ENCODE assay signal across 24 mouse cellular contexts in genomic region chr3:16820536-16820935, GRCm38 (mm10).
A peak's percentile ranks its signal among the peaks of the same experiment; 100 is the strongest.
DNase-seq lines count a peak whose midpoint lies in the region; ATAC-seq lines count a peak whose summit lies in the region.
"Had no signal": no experiment of that assay in that cellular context is flagged by ENCODE, and none has a peak within 500 bp of the region (broad histone marks: within the 10 kb centered on the region; RNA-seq: fewer than 3 reads in every experiment).

No protein-coding gene starts in this region.

- H3K4me1 ChIP-seq in forebrain, embryonic 11.5 days (replicated peaks; ENCODE audit: control insufficient read depth, insufficient read depth, low read length) = no peaks in the 10 kb centered on the region
- H3K4me1 ChIP-seq in forebrain, embryonic 10.5 days = no peaks in the 10 kb centered on the region; the same call in 1 of the 2 replicates
- 0 out of 2 replicates have a peak, but pooled peaks cover 4% of the 10 kb centered on the region for H3K4me1 ChIP-seq in hindbrain, embryonic 10.5 days (replicated peaks)
- H3K4me1 ChIP-seq in midbrain, embryonic 12.5 days = peaks cover 3% of the 10 kb centered on the region; the same call in 1 of the 2 replicates
- peaks cover 10% of the 10 kb centered on the region; the same call in 1 of the 2 replicates for H3K4me1 ChIP-seq in neural tube, embryonic 14.5 days (ENCODE audit: control insufficient read depth, insufficient read depth, low read length)
- H3K4me1 ChIP-seq: embryonic facial prominence, embryonic 10.5 days; heart, embryonic 13.5 days; limb, embryonic 12.5 days; liver, embryonic 13.5 days; lung, embryonic 15.5 days had no signal

- H3K4me2 ChIP-seq in forebrain, embryonic 11.5 days (ENCODE audit: low read depth, low read length, severe bottlenecking) = no peak overlapping the region
- no peak overlapping the region for H3K4me2 ChIP-seq in midbrain, embryonic 12.5 days (replicated peaks)
- H3K4me2 ChIP-seq in neural tube, embryonic 14.5 days (ENCODE audit: low read depth, low read length) = peak overlapping the region; percentile 17; the same call in 1 of the 2 replicates
- H3K4me2 ChIP-seq: heart, embryonic 13.5 days; limb, embryonic 12.5 days; liver, embryonic 13.5 days; lung, embryonic 15.5 days had no signal

- H3K27ac ChIP-seq in forebrain, embryonic 11.5 days (ENCODE audit: low read depth, low read length) = no peak overlapping the region
- H3K27ac ChIP-seq in forebrain, embryonic 10.5 days = no peak overlapping the region
- 0 out of 2 replicates have a peak overlapping the region, but pooled peaks have one; percentile 1 for H3K27ac ChIP-seq in hindbrain, embryonic 10.5 days
- H3K27ac ChIP-seq in midbrain, embryonic 12.5 days (replicated peaks) = peak overlapping the region; percentile 85
- peak overlapping the region; percentile 85 for H3K27ac ChIP-seq in neural tube, embryonic 14.5 days (ENCODE audit: low read depth, low read length)
- H3K27ac ChIP-seq: embryonic facial prominence, embryonic 10.5 days; heart, embryonic 13.5 days; kidney, postnatal 0 days; limb, embryonic 12.5 days; liver, embryonic 13.5 days; lung, embryonic 15.5 days; macrophage had no signal

- no peaks in the 10 kb centered on the region for H3K27me3 ChIP-seq in forebrain, embryonic 11.5 days (ENCODE audit: control insufficient read depth, insufficient read depth, low read length)
- H3K27me3 ChIP-seq in forebrain, embryonic 10.5 days (ENCODE audit: poor library complexity, severe bottlenecking) = no peaks in the 10 kb centered on the region
- no peaks in the 10 kb centered on the region for H3K27me3 ChIP-seq in hindbrain, embryonic 10.5 days (ENCODE audit: insufficient read depth, poor library complexity, severe bottlenecking)
- no peaks in the 10 kb centered on the region for H3K27me3 ChIP-seq in midbrain, embryonic 12.5 days
- H3K27me3 ChIP-seq in neural tube, embryonic 14.5 days (ENCODE audit: control insufficient read depth, insufficient read depth, low read length) = no peaks in the 10 kb centered on the region
- H3K27me3 ChIP-seq: CH12.LX; heart, embryonic 13.5 days; limb, embryonic 12.5 days; liver, embryonic 13.5 days; lung, embryonic 15.5 days had no signal

- no peak overlapping the region for H3K4me3 ChIP-seq in forebrain, embryonic 11.5 days (ENCODE audit: low read depth, low read length)
- no peak overlapping the region for H3K4me3 ChIP-seq in forebrain, embryonic 10.5 days
- no peak overlapping the region for H3K4me3 ChIP-seq in hindbrain, embryonic 10.5 days
- no peak overlapping the region for H3K4me3 ChIP-seq in midbrain, embryonic 12.5 days
- no peak overlapping the region for H3K4me3 ChIP-seq in neural tube, embryonic 14.5 days (ENCODE audit: low read depth, low read length)
- H3K4me3 ChIP-seq: embryonic facial prominence, embryonic 10.5 days; heart, embryonic 13.5 days; limb, embryonic 12.5 days; liver, embryonic 13.5 days; lung, embryonic 15.5 days had no signal

- DNase-seq in forebrain, embryonic 11.5 days (ENCODE audit: low spot score) = no peak
- no peak for DNase-seq in forebrain, embryonic 10.5 days (ENCODE audit: extremely low spot score, low spot score)
- DNase-seq in hindbrain, embryonic 10.5 days (ENCODE audit: low spot score) = no peak
- no peak for DNase-seq in kidney, postnatal 10 days
- DNase-seq in urinary bladder, adult 2 months (ENCODE audit: low spot score) = no peak
- DNase-seq in spleen, postnatal 4 days (ENCODE audit: low spot score in 2 of 2) = no peak
- DNase-seq: adrenal gland, adult 2 months; cerebellum, adult 11 months; cerebellum, postnatal 25 days; gastrocnemius, postnatal 36 days; heart, postnatal 4 days; layer of hippocampus, adult 9-11 months; liver, embryonic 13.5 days; thymus, postnatal 25 days had no signal

- peak; percentile 72; the same call in 1 of the 2 replicates for ATAC-seq in forebrain, embryonic 11.5 days (replicated peaks; ENCODE audit: low FRiP score)
- 0 out of 2 replicates have a peak, but pooled peaks have one; percentile 56 for ATAC-seq in midbrain, embryonic 12.5 days (ENCODE audit: low FRiP score, low read depth)
- ATAC-seq in neural tube, embryonic 14.5 days (ENCODE audit: low read depth) = peak; percentile 55; the same call in 1 of the 2 replicates
- ATAC-seq: intestine, postnatal 0 days had no signal

- no peak overlapping the region for H3K9ac ChIP-seq in forebrain, embryonic 11.5 days (ENCODE audit: low read length)
- no peak overlapping the region for H3K9ac ChIP-seq in midbrain, embryonic 12.5 days (replicated peaks)
- H3K9ac ChIP-seq in neural tube, embryonic 14.5 days (replicated peaks; ENCODE audit: low read depth, low read length) = peak overlapping the region; percentile 44; the same call in 1 of the 2 replicates
- H3K9ac ChIP-seq: heart, embryonic 13.5 days; limb, embryonic 12.5 days; liver, embryonic 13.5 days; lung, embryonic 15.5 days had no signal

- WGBS in forebrain, embryonic 11.5 days = 71% methylated on average over 6 of the region's 6 CpGs
- WGBS in forebrain, embryonic 10.5 days = 83% methylated on average over 6 of the region's 6 CpGs
- WGBS in hindbrain, embryonic 10.5 days = 76% methylated on average over 6 of the region's 6 CpGs
- 62% methylated on average over 6 of the region's 6 CpGs for WGBS in midbrain, embryonic 12.5 days
- WGBS in neural tube, embryonic 14.5 days = 25% methylated on average over 6 of the region's 6 CpGs

- H3K36me3 ChIP-seq in forebrain, embryonic 11.5 days (ENCODE audit: control insufficient read depth, insufficient read depth, low read length) = no peaks in the 10 kb centered on the region
- H3K36me3 ChIP-seq in forebrain, embryonic 10.5 days (replicated peaks) = no peaks in the 10 kb centered on the region
- H3K36me3 ChIP-seq in hindbrain, embryonic 10.5 days = no peaks in the 10 kb centered on the region
- no peaks in the 10 kb centered on the region for H3K36me3 ChIP-seq in midbrain, embryonic 12.5 days
- no peaks in the 10 kb centered on the region for H3K36me3 ChIP-seq in neural tube, embryonic 14.5 days (ENCODE audit: control insufficient read depth, insufficient read depth, low read length)
- H3K36me3 ChIP-seq: embryonic facial prominence, embryonic 10.5 days; heart, embryonic 13.5 days; limb, embryonic 12.5 days; liver, embryonic 13.5 days; lung, embryonic 15.5 days had no signal

- H3K9me3 ChIP-seq in forebrain, embryonic 11.5 days (ENCODE audit: control insufficient read depth, low read length) = no peaks in the 10 kb centered on the region
- no peaks in the 10 kb centered on the region for H3K9me3 ChIP-seq in forebrain, embryonic 10.5 days
- no peaks in the 10 kb centered on the region for H3K9me3 ChIP-seq in hindbrain, embryonic 10.5 days
- H3K9me3 ChIP-seq in midbrain, embryonic 12.5 days = no peaks in the 10 kb centered on the region
- no peaks in the 10 kb centered on the region for H3K9me3 ChIP-seq in neural tube, embryonic 14.5 days (ENCODE audit: control insufficient read depth, low read length)
- H3K9me3 ChIP-seq: embryonic facial prominence, embryonic 10.5 days; heart, embryonic 13.5 days; limb, embryonic 12.5 days; liver, embryonic 13.5 days; lung, embryonic 15.5 days had no signal

Comparison
In these comparisons a context has a peak if more than half of its experiments do, and no peak if none do; other contexts are left out.
1. H3K27ac ChIP-seq: peak in hindbrain, embryonic 10.5 days (single experiment), midbrain, embryonic 12.5 days (single experiment) and neural tube, embryonic 14.5 days (single experiment); none in forebrain, embryonic 11.5 days (single experiment) and forebrain, embryonic 10.5 days (single experiment).
2. Peak in every context shown above with its lines, with median percentiles within 50 percentile points of each other: ATAC-seq.